In genomic region chr16:45684815-45685214, GRCm38 (mm10) we compare ENCODE assay signal across 8 mouse cellular contexts. TPM values are rescaled to one million over a fixed set of nuclear protein-coding genes. Genes with fewer than 3 reads are reported as not detected.
DNase-seq lines count a peak whose midpoint lies in the region; ATAC-seq and TF ChIP-seq lines count a peak whose summit lies in the region.

No protein-coding gene starts in this region.

- H3K36me3 ChIP-seq in thymus, adult 2 months (ENCODE audit: control insufficient read depth, insufficient read depth, low read length), result no peaks in the 10 kb centered on the region
- H3K36me3 ChIP-seq in hindbrain, embryonic 12.5 days, result no peaks in the 10 kb centered on the region
- H3K36me3 ChIP-seq in limb, embryonic 10.5 days, result no peaks in the 10 kb centered on the region

- peak; percentile 27 for DNase-seq in thymus, adult 2 months
- no peak for DNase-seq in thymus, postnatal 0 days (ENCODE audit: low spot score)
- peak; percentile 71 to 73 for DNase-seq in adrenal gland, adult 18-20 months (ENCODE audit: low spot score in 2 of 2)
- DNase-seq in embryo, embryonic 10.5 days (ENCODE audit: low spot score), result peak; percentile 83
- peak; percentile 81 for DNase-seq in limb, embryonic 10.5 days (ENCODE audit: low spot score)
- peak; percentile 66 for DNase-seq in ovary, postnatal 14 days (ENCODE audit: low spot score)
- DNase-seq in T-cell, adult 2 months (ENCODE audit: low spot score), result no peak

- peak; percentile 30; the same call in 1 of the 2 replicates for ATAC-seq in hindbrain, embryonic 12.5 days (ENCODE audit: low FRiP score)

- no peaks in the 10 kb centered on the region for H3K4me1 ChIP-seq in thymus, adult 2 months (replicated peaks; ENCODE audit: control insufficient read depth, insufficient read depth, low read length)
- no peaks in the 10 kb centered on the region; the same call in 1 of the 2 replicates for H3K4me1 ChIP-seq in hindbrain, embryonic 12.5 days
- H3K4me1 ChIP-seq in limb, embryonic 10.5 days, result no peaks in the 10 kb centered on the region

- no peaks in the 10 kb centered on the region for H3K27me3 ChIP-seq in thymus, adult 2 months (ENCODE audit: control insufficient read depth, insufficient read depth, low read length)
- H3K27me3 ChIP-seq in hindbrain, embryonic 12.5 days, result no peaks in the 10 kb centered on the region
- no peaks in the 10 kb centered on the region for H3K27me3 ChIP-seq in limb, embryonic 10.5 days (ENCODE audit: low read depth, poor library complexity, severe bottlenecking)

- H3K4me2 ChIP-seq in hindbrain, embryonic 12.5 days (replicated peaks), result no peak overlapping the region

- TF ChIP-seq CTCF in thymus, adult 2 months (IDR thresholded peaks at IDR 0.05; ENCODE audit: borderline replicate concordance, control insufficient read depth, extremely low read depth, insufficient read depth, low read length, poor library complexity), result peak; percentile 64; the same call in 1 of the 2 replicates

- no peak overlapping the region for H3K9ac ChIP-seq in hindbrain, embryonic 12.5 days

- 13% methylated on average over 8 of the region's 8 CpGs for WGBS in thymus, adult 2 months
- 14% methylated on average over 8 of the region's 8 CpGs for WGBS in hindbrain, embryonic 12.5 days
- 16% methylated on average over 8 of the region's 8 CpGs for WGBS in limb, embryonic 10.5 days

- TF ChIP-seq POLR2A in thymus, adult 2 months (IDR thresholded peaks at IDR 0.05; ENCODE audit: control insufficient read depth, extremely low read depth, insufficient read depth, low read length, poor library complexity), result no peak

- H3K27ac ChIP-seq in thymus, adult 2 months (ENCODE audit: control insufficient read depth, insufficient read depth, low read length), result no peak overlapping the region
- H3K27ac ChIP-seq in hindbrain, embryonic 12.5 days, result no peak overlapping the region
- H3K27ac ChIP-seq in limb, embryonic 10.5 days, result no peak overlapping the region

- H3K9me3 ChIP-seq in hindbrain, embryonic 12.5 days (replicated peaks), result no peaks in the 10 kb centered on the region
- no peaks in the 10 kb centered on the region for H3K9me3 ChIP-seq in limb, embryonic 10.5 days (replicated peaks)

- H3K4me3 ChIP-seq in thymus, adult 2 months (ENCODE audit: control insufficient read depth, insufficient read depth, low read length), result no peak overlapping the region
- no peak overlapping the region for H3K4me3 ChIP-seq in hindbrain, embryonic 12.5 days
- H3K4me3 ChIP-seq in limb, embryonic 10.5 days, result no peak overlapping the region

RNA-seq across cellular contexts. Expression of gene Tmprss7, which starts 8.6 kb away (rescaled TPM):
- polyA plus RNA-seq in thymus, adult 2 months (2012; rRNA removed), result 0.07 and 0.34 TPM in 2 replicates
- 0.10 and 0.17 TPM in 2 replicates for polyA plus RNA-seq in thymus, postnatal 0 days (2015; fragmentation: Nextera tagmentation; extraction: Ambion mirVana)
- total RNA-seq in adrenal gland, adult 18-20 months (2021), result under 1 TPM; 0.17 to 0.26 TPM
- 0.23 and 0.31 TPM in 2 replicates for polyA plus RNA-seq in hindbrain, embryonic 12.5 days (2016; fragmentation: Nextera tagmentation; extraction: Ambion mirVana)
- polyA plus RNA-seq in limb, embryonic 10.5 days (2016; fragmentation: Nextera tagmentation; extraction: Ambion mirVana), result 0.18 TPM in 1 of 2 replicates, not detected in the other

RNA-seq across cellular contexts. Expression of gene BC016579, which starts 30.9 kb away (rescaled TPM):
- 0.08 and 0.19 TPM in 2 replicates for polyA plus RNA-seq in thymus, adult 2 months (2012; rRNA removed)
- 0.28 and 0.34 TPM in 2 replicates for polyA plus RNA-seq in thymus, postnatal 0 days (2015; fragmentation: Nextera tagmentation; extraction: Ambion mirVana)
- total RNA-seq in adrenal gland, adult 18-20 months (2021), result under 1 TPM in 1 of 2 experiments, not detected in 1; 0.22 TPM
- polyA plus RNA-seq in hindbrain, embryonic 12.5 days (2016; fragmentation: Nextera tagmentation; extraction: Ambion mirVana), result 0.27 TPM in 1 of 2 replicates, not detected in the other
- polyA plus RNA-seq in limb, embryonic 10.5 days (2016; fragmentation: Nextera tagmentation; extraction: Ambion mirVana), result 0.11 TPM in 1 of 2 replicates, not detected in the other

RNA-seq across cellular contexts. Expression of gene Tagln3, which starts 39.6 kb away (rescaled TPM):
- 1.2 TPM in 2 replicates for polyA plus RNA-seq in thymus, adult 2 months (2012; rRNA removed)
- 0.33 and 0.46 TPM in 2 replicates for polyA plus RNA-seq in thymus, postnatal 0 days (2015; fragmentation: Nextera tagmentation; extraction: Ambion mirVana)
- 1 to 10 TPM; 3.4 to 4.8 TPM for total RNA-seq in adrenal gland, adult 18-20 months (2021)
- 410 and 414 TPM in 2 replicates for polyA plus RNA-seq in hindbrain, embryonic 12.5 days (2016; fragmentation: Nextera tagmentation; extraction: Ambion mirVana)
- polyA plus RNA-seq in limb, embryonic 10.5 days (2016; fragmentation: Nextera tagmentation; extraction: Ambion mirVana), result 23.5 and 28.5 TPM in 2 replicates

RNA-seq across cellular contexts. Expression of gene Abhd10, which starts 57.9 kb away (rescaled TPM):
- 10.4 and 11.4 TPM in 2 replicates for polyA plus RNA-seq in thymus, adult 2 months (2012; rRNA removed)
- polyA plus RNA-seq in thymus, postnatal 0 days (2015; fragmentation: Nextera tagmentation; extraction: Ambion mirVana), result 34.3 and 39.5 TPM in 2 replicates
- 10 to 100 TPM; 14.2 to 27.5 TPM for total RNA-seq in adrenal gland, adult 18-20 months (2021)
- 41.8 and 42.8 TPM in 2 replicates for polyA plus RNA-seq in hindbrain, embryonic 12.5 days (2016; fragmentation: Nextera tagmentation; extraction: Ambion mirVana)
- polyA plus RNA-seq in limb, embryonic 10.5 days (2016; fragmentation: Nextera tagmentation; extraction: Ambion mirVana), result 38.8 and 43.0 TPM in 2 replicates

Comparison
In these comparisons a context has a peak if more than half of its experiments do, and no peak if none do; other contexts are left out.
1. DNase-seq: peak in thymus, adult 2 months (single experiment), adrenal gland, adult 18-20 months (2 of 2), embryo, embryonic 10.5 days (single experiment), limb, embryonic 10.5 days (single experiment) and ovary, postnatal 14 days (single experiment); none in thymus, postnatal 0 days (single experiment) and T-cell, adult 2 months (single experiment).
2. RNA of gene Tagln3, which starts 39.6 kb away (polyA plus RNA-seq): 410 to 414 TPM in hindbrain, embryonic 12.5 days; 23.5 to 28.5 TPM in limb, embryonic 10.5 days, 1.2 TPM in thymus, adult 2 months and 0.33 to 0.46 TPM in thymus, postnatal 0 days; every median in the first group is over 10 times any median in the second.